10 mouse cellular contexts compared by ENCODE assay signal in genomic region chr5:116425709-116426108, GRCm38 (mm10). TPM values are rescaled to one million over a fixed set of nuclear protein-coding genes. Genes with fewer than 3 reads are reported as not detected.
DNase-seq lines count a peak whose midpoint lies in the region; ATAC-seq and TF ChIP-seq lines count a peak whose summit lies in the region.
"Not testable (repeated sequence)": the region's sequence is repeated elsewhere in the genome, so short reads cannot be mapped to it uniquely, and the experiment has no call there.
"Had no signal": no experiment of that assay in that cellular context is flagged by ENCODE, and none has a peak within 500 bp of the region (broad histone marks: within the 10 kb centered on the region; RNA-seq: fewer than 3 reads in every experiment).

No protein-coding gene starts in this region.

- TF ChIP-seq CTCF in E14TG2a.4 (conservative IDR thresholded peaks at IDR 0.05; ENCODE audit: low read length); gastrocnemius, adult 2 months (IDR thresholded peaks at IDR 0.05); stomach, postnatal 0 days (IDR thresholded peaks at IDR 0.05; ENCODE audit: low read depth): not testable (repeated sequence)

- not testable (repeated sequence) for H3K9me3 ChIP-seq in E14TG2a.4 (ENCODE audit: low read length); hindbrain, embryonic 10.5 days; stomach, embryonic 15.5 days; stomach, postnatal 0 days (ENCODE audit: control insufficient read depth, low read length)

- intact Hi-C loops in gastrocnemius, adult 2 months (cut with DNase I) = loop anchor here (10.0 kb wide), 1 partner anchor 391 kb away; no protein-coding TSS in a partner anchor

- H3K9ac ChIP-seq in stomach, embryonic 15.5 days; stomach, postnatal 0 days (ENCODE audit: low read length): not testable (repeated sequence)

- H3K27ac ChIP-seq in gastrocnemius, adult 2 months = peak overlapping the region; percentile 99
- 0 out of 2 replicates have a peak overlapping the region, but pooled peaks have one; percentile 16 for H3K27ac ChIP-seq in hindbrain, embryonic 10.5 days
- peak overlapping the region; percentile 31; the same call in 1 of the 2 replicates for H3K27ac ChIP-seq in stomach, embryonic 15.5 days
- 0 out of 2 replicates have a peak overlapping the region, but pooled peaks have one; percentile 35 for H3K27ac ChIP-seq in stomach, postnatal 0 days (replicated peaks)

- WGBS in hindbrain, embryonic 10.5 days = 90% methylated on average over 3 of the region's 3 CpGs
- WGBS in stomach, embryonic 15.5 days = 60% methylated on average over 3 of the region's 3 CpGs
- 74% methylated on average over 3 of the region's 3 CpGs for WGBS in stomach, postnatal 0 days

- peaks cover 78% of the 10 kb centered on the region for H3K4me1 ChIP-seq in E14TG2a.4 (replicated peaks; ENCODE audit: low read depth, low read length)
- H3K4me1 ChIP-seq in hindbrain, embryonic 10.5 days (replicated peaks) = peaks cover 29% of the 10 kb centered on the region
- peaks cover 27% of the 10 kb centered on the region for H3K4me1 ChIP-seq in stomach, embryonic 15.5 days
- not testable (repeated sequence) for H3K4me1 ChIP-seq in stomach, postnatal 0 days (replicated peaks; ENCODE audit: control insufficient read depth, insufficient read depth)

- 0 out of 2 replicates have a peak overlapping the region, but pooled peaks have one; percentile 7 for H3K4me3 ChIP-seq in E14TG2a.4 (replicated peaks; ENCODE audit: low read length)
- H3K4me3 ChIP-seq in gastrocnemius, adult 2 months; hindbrain, embryonic 10.5 days; stomach, embryonic 15.5 days (replicated peaks); stomach, postnatal 0 days (ENCODE audit: low read depth, low read length): not testable (repeated sequence)

- ATAC-seq in stomach, embryonic 15.5 days (ENCODE audit: insufficient read depth, low FRiP score, low read depth); stomach, postnatal 0 days (ENCODE audit: low FRiP score, low TSS enrichment): not testable (repeated sequence)

- peak; percentile 69 for DNase-seq in R1 (ENCODE audit: low read depth, low spot score)
- DNase-seq in gastrocnemius, adult 2 months; hindbrain, embryonic 10.5 days (ENCODE audit: low spot score); stomach, postnatal 0 days (ENCODE audit: low spot score): not testable (repeated sequence)

- not testable (repeated sequence) for TF ChIP-seq EP300 in stomach, postnatal 0 days (optimal IDR thresholded peaks at IDR 0.05)

- H3K4me2 ChIP-seq in stomach, embryonic 15.5 days; stomach, postnatal 0 days (replicated peaks; ENCODE audit: low read depth): not testable (repeated sequence)

- not testable (repeated sequence) for H3K27me3 ChIP-seq in E14TG2a.4 (ENCODE audit: insufficient read depth, low read length); stomach, embryonic 15.5 days (replicated peaks); stomach, postnatal 0 days (ENCODE audit: control insufficient read depth, insufficient read depth, low read length)
- peaks cover 23% of the 10 kb centered on the region for H3K27me3 ChIP-seq in hindbrain, embryonic 10.5 days (ENCODE audit: insufficient read depth, poor library complexity, severe bottlenecking)

- H3K36me3 ChIP-seq in E14TG2a.4 (ENCODE audit: insufficient read depth, low read length); hindbrain, embryonic 10.5 days; stomach, embryonic 15.5 days; stomach, postnatal 0 days (ENCODE audit: control insufficient read depth, insufficient read depth, low read length): not testable (repeated sequence)

RNA-seq across cellular contexts. Expression of gene Hspb8, which starts 3.0 kb away (rescaled TPM):
- total RNA-seq in gastrocnemius, adult 2 months (2021) = 100 to 1,000 TPM; 234 to 341 TPM
- 7.3 and 9.7 TPM in 2 replicates for polyA plus RNA-seq in hindbrain, embryonic 10.5 days (2016; fragmentation: Nextera tagmentation; extraction: Ambion mirVana)
- polyA plus RNA-seq in stomach, embryonic 15.5 days (2015; fragmentation: Nextera tagmentation; extraction: Ambion mirVana) = 23.0 and 27.2 TPM in 2 replicates
- polyA plus RNA-seq in stomach, postnatal 0 days (2015; fragmentation: Nextera tagmentation; extraction: Ambion mirVana) = 28.9 and 29.0 TPM in 2 replicates
- total RNA-seq: CH12.LX had no signal
- polyA plus RNA-seq: activated CD4-positive, CD25-positive, alpha-beta regulatory T cell, adult 4 months; CD4-positive, CD25-positive, alpha-beta regulatory T cell, adult 4 months; G1E had no signal

Comparison
In these comparisons a context has a peak if more than half of its experiments do, and no peak if none do; other contexts are left out.
1. H3K27ac ChIP-seq: peak in every context shown above with its lines; median percentile 99 in gastrocnemius, adult 2 months; 35 in stomach, postnatal 0 days; 31 in stomach, embryonic 15.5 days; 16 in hindbrain, embryonic 10.5 days.